Mouse (Mus musculus): ENCODE measurements around the gene Blvrb. TPM values are rescaled to one million over a fixed set of nuclear protein-coding genes. Genes with fewer than 3 reads are reported as not detected.

The Blvrb gene
- polyA plus RNA-seq, 1 experiment from 2014 or later, result 853 TPM

GRCm38 (mm10) chr7:27474490-27474954 lies 26.7 kb downstream of the Blvrb start:
- peaks cover 43% of the 10 kb centered on the region for H3K4me1 ChIP-seq (ENCODE audit: control insufficient read depth, low read depth, low read length)
- peak overlapping the region; percentile 99 for H3K27ac ChIP-seq (ENCODE audit: low read length)
- H3K9ac ChIP-seq (ENCODE audit: low read depth, low read length), result peak overlapping the region; percentile 98
- H3K27me3 ChIP-seq (ENCODE audit: control insufficient read depth, insufficient read depth, low read depth, low read length), result no peaks in the 10 kb centered on the region
- WGBS (ENCODE audit: insufficient replicate concordance), result 0% methylated on average over 23 of the region's 23 CpGs
- peak overlapping the region; percentile 78 for H3K4me2 ChIP-seq (ENCODE audit: low read depth, low read length)
- H3K4me3 ChIP-seq (ENCODE audit: low read depth, low read length), result peak overlapping the region; percentile 98
- peaks cover 24% of the 10 kb centered on the region for H3K36me3 ChIP-seq (ENCODE audit: control insufficient read depth, insufficient read depth)
- peak; percentile 86 for ATAC-seq (ENCODE audit: low read depth)
- H3K9me3 ChIP-seq (replicated peaks; ENCODE audit: control insufficient read depth, low read length), result no peaks in the 10 kb centered on the region

- Histone ChIP-seq H3K4me2 (ENCODE audit: low read depth, low read length) (peak overlapping the region; percentile 78), H3K36me3 (ENCODE audit: control insufficient read depth, insufficient read depth) (peaks cover 24% of the 10 kb centered on the region), H3K9me3 (replicated peaks; ENCODE audit: control insufficient read depth, low read length) (no peaks in the 10 kb centered on the region), H3K4me1 (ENCODE audit: control insufficient read depth, low read depth, low read length) (peaks cover 49% of the 10 kb centered on the region), H3K9ac (ENCODE audit: low read depth, low read length) (peak overlapping the region; percentile 73), H3K27me3 (ENCODE audit: control insufficient read depth, insufficient read depth, low read depth, low read length) (no peaks in the 10 kb centered on the region), H3K4me3 (ENCODE audit: low read depth, low read length) (peak overlapping the region; percentile 98), H3K27ac (ENCODE audit: low read length) (peak overlapping the region; percentile 99)
- WGBS (ENCODE audit: insufficient replicate concordance), result 84% methylated on average over 2 of the region's 2 CpGs
- no peak for ATAC-seq (ENCODE audit: low read depth)
These were observed 27.8 kb downstream of the Blvrb start for GRCm38 (mm10) chr7:27475596-27475995.

- Histone ChIP-seq H3K36me3 (ENCODE audit: control insufficient read depth, insufficient read depth) (peaks cover 24% of the 10 kb centered on the region), H3K4me1 (ENCODE audit: control insufficient read depth, low read depth, low read length) (peaks cover 55% of the 10 kb centered on the region), H3K4me2 (ENCODE audit: low read depth, low read length) (peak overlapping the region; percentile 78), H3K27ac (ENCODE audit: low read length) (peak overlapping the region; percentile 99), H3K27me3 (ENCODE audit: control insufficient read depth, insufficient read depth, low read depth, low read length) (no peaks in the 10 kb centered on the region), H3K4me3 (ENCODE audit: low read depth, low read length) (no peak overlapping the region; the same call in 1 of the 2 replicates), H3K9me3 (replicated peaks; ENCODE audit: control insufficient read depth, low read length) (no peaks in the 10 kb centered on the region), H3K9ac (ENCODE audit: low read depth, low read length) (no peak overlapping the region)
- WGBS (ENCODE audit: insufficient replicate concordance), result 88% methylated on average over 14 of the region's 14 CpGs
- ATAC-seq (ENCODE audit: low read depth), result no peak
These were observed 28.4 kb downstream of the Blvrb start for GRCm38 (mm10) chr7:27476098-27476635.

DNA sequence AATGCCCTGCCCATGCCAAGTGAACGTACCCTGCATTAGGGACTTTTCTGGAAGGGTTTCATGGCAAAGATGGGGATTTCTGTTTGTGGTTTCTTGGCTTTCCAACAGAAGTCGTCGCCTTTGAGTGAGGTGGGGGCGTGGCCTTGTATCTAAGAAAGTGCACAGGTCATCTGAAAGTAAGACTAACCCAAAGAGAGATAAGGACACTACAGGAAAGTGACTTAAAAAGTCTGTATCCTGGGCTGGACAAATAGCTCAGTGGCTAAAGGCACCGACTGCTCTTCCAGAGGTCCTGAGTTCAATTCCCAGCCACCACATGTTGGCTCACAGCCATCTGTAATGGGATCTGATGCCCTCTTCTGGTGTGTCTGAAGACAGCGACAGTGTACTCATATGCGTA lies 30.8 kb downstream of the Blvrb start:
- Histone ChIP-seq H3K4me2 (ENCODE audit: low read depth, low read length) (no peak overlapping the region; the same call in 1 of the 2 replicates), H3K9me3 (replicated peaks; ENCODE audit: control insufficient read depth, low read length) (no peaks in the 10 kb centered on the region), H3K27me3 (ENCODE audit: control insufficient read depth, insufficient read depth, low read depth, low read length) (no peaks in the 10 kb centered on the region), H3K27ac (ENCODE audit: low read length) (peak overlapping the region; percentile 92), H3K36me3 (ENCODE audit: control insufficient read depth, insufficient read depth) (peaks cover 24% of the 10 kb centered on the region), H3K4me3 (ENCODE audit: low read depth, low read length) (no peak overlapping the region), H3K9ac (ENCODE audit: low read depth, low read length) (0 out of 2 replicates have a peak overlapping the region, but pooled peaks have one; percentile 14), H3K4me1 (ENCODE audit: control insufficient read depth, low read depth, low read length) (peaks cover 72% of the 10 kb centered on the region)
- no peak for ATAC-seq (ENCODE audit: low read depth)
- WGBS (ENCODE audit: insufficient replicate concordance), result 47% methylated on average over 7 of the region's 7 CpGs

GRCm38 (mm10) chr7:27479750-27480149 lies 32.0 kb downstream of the Blvrb start:
- Histone ChIP-seq H3K4me3 (ENCODE audit: low read depth, low read length) (peak overlapping the region; percentile 26; the same call in 1 of the 2 replicates), H3K4me1 (ENCODE audit: control insufficient read depth, low read depth, low read length) (peaks cover 79% of the 10 kb centered on the region), H3K27ac (ENCODE audit: low read length) (peak overlapping the region; percentile 92), H3K9ac (ENCODE audit: low read depth, low read length) (peak overlapping the region; percentile 24; the same call in 1 of the 2 replicates), H3K36me3 (ENCODE audit: control insufficient read depth, insufficient read depth) (peaks cover 24% of the 10 kb centered on the region), H3K4me2 (ENCODE audit: low read depth, low read length) (peak overlapping the region; percentile 81), H3K9me3 (replicated peaks; ENCODE audit: control insufficient read depth, low read length) (no peaks in the 10 kb centered on the region), H3K27me3 (ENCODE audit: control insufficient read depth, insufficient read depth, low read depth, low read length) (no peaks in the 10 kb centered on the region)
- ATAC-seq (ENCODE audit: low read depth), result no peak
- WGBS (ENCODE audit: insufficient replicate concordance), result 66% methylated on average over 1 of the region's 1 CpGs

GRCm38 (mm10) chr7:27480506-27480905 lies 32.7 kb downstream of the Blvrb start:
- H3K27me3 ChIP-seq (ENCODE audit: control insufficient read depth, insufficient read depth, low read depth, low read length), result no peaks in the 10 kb centered on the region
- peaks cover 24% of the 10 kb centered on the region for H3K36me3 ChIP-seq (ENCODE audit: control insufficient read depth, insufficient read depth)
- peak overlapping the region; percentile 92 for H3K27ac ChIP-seq (ENCODE audit: low read length)
- H3K4me2 ChIP-seq (ENCODE audit: low read depth, low read length), result peak overlapping the region; percentile 81
- WGBS (ENCODE audit: insufficient replicate concordance), result 66% methylated on average over 3 of the region's 3 CpGs
- H3K4me3 ChIP-seq (ENCODE audit: low read depth, low read length), result peak overlapping the region; percentile 54
- no peak for ATAC-seq (ENCODE audit: low read depth)
- peaks cover 80% of the 10 kb centered on the region for H3K4me1 ChIP-seq (ENCODE audit: control insufficient read depth, low read depth, low read length)
- H3K9me3 ChIP-seq (replicated peaks; ENCODE audit: control insufficient read depth, low read length), result no peaks in the 10 kb centered on the region
- peak overlapping the region; percentile 73 for H3K9ac ChIP-seq (ENCODE audit: low read depth, low read length)

DNA sequence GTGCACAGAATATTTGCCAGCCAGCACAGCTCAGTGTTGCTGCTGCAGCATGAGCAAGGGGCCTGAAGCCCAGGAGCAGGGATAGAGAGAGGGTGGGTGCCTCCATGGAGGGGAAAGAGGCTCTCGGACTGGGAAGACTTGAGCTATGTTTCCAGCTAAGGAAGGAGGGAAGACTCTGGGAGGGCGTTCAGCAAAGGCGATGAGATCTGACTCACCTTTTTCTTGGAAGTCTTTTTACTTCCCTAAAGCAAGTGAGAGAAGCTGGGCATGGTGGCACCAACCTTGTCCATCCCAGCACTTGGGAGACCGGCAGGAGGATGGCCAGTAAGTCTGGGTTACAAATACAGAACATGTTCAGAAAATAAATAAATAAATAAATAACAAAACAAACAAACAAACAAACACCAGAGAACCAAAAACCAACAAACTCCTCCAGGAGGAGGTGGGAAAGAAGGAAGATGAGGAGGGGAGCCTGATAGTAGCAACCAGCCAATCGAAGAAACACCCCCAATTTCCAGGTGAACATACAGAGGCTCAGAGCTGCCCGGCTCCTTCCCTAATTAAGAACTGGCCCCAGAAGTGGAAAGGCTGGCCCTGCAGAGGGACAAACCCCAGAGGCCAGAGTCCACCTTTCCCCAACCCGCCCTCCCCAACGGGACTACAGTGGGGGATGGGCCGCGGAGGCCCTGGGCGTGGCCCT lies 33.3 kb downstream of the Blvrb start:
- no peaks in the 10 kb centered on the region for H3K27me3 ChIP-seq (ENCODE audit: control insufficient read depth, insufficient read depth, low read depth, low read length)
- H3K4me1 ChIP-seq (ENCODE audit: control insufficient read depth, low read depth, low read length), result peaks cover 78% of the 10 kb centered on the region
- H3K36me3 ChIP-seq (ENCODE audit: control insufficient read depth, insufficient read depth), result peaks cover 20% of the 10 kb centered on the region
- no peaks in the 10 kb centered on the region for H3K9me3 ChIP-seq (replicated peaks; ENCODE audit: control insufficient read depth, low read length)
- H3K4me2 ChIP-seq (ENCODE audit: low read depth, low read length), result peak overlapping the region; percentile 81
- no peak for ATAC-seq (ENCODE audit: low read depth)
- peak overlapping the region; percentile 54 for H3K4me3 ChIP-seq (ENCODE audit: low read depth, low read length)
- peak overlapping the region; percentile 73 for H3K9ac ChIP-seq (ENCODE audit: low read depth, low read length)
- WGBS (ENCODE audit: insufficient replicate concordance), result 15% methylated on average over 11 of the region's 11 CpGs
- peak overlapping the region; percentile 92 for H3K27ac ChIP-seq (ENCODE audit: low read length)

- Histone ChIP-seq H3K4me3 (ENCODE audit: low read depth, low read length) (peak overlapping the region; percentile 54), H3K27ac (ENCODE audit: low read length) (peak overlapping the region; percentile 92), H3K9me3 (replicated peaks; ENCODE audit: control insufficient read depth, low read length) (no peaks in the 10 kb centered on the region), H3K36me3 (ENCODE audit: control insufficient read depth, insufficient read depth) (peaks cover 15% of the 10 kb centered on the region), H3K4me1 (ENCODE audit: control insufficient read depth, low read depth, low read length) (peaks cover 73% of the 10 kb centered on the region), H3K27me3 (ENCODE audit: control insufficient read depth, insufficient read depth, low read depth, low read length) (no peaks in the 10 kb centered on the region), H3K9ac (ENCODE audit: low read depth, low read length) (peak overlapping the region; percentile 73), H3K4me2 (ENCODE audit: low read depth, low read length) (peak overlapping the region; percentile 81)
- WGBS (ENCODE audit: insufficient replicate concordance), result 0% methylated on average over 12 of the region's 12 CpGs
- peak; percentile 98 for ATAC-seq (ENCODE audit: low read depth)
These were observed 33.8 kb downstream of the Blvrb start for GRCm38 (mm10) chr7:27481627-27481969.

- 73% methylated on average over 4 of the region's 4 CpGs for WGBS (ENCODE audit: insufficient replicate concordance)
- H3K27ac ChIP-seq (ENCODE audit: low read length), result no peak overlapping the region
- ATAC-seq (ENCODE audit: low read depth), result no peak
- H3K36me3 ChIP-seq (ENCODE audit: control insufficient read depth, insufficient read depth), result no peaks in the 10 kb centered on the region
- peaks cover 66% of the 10 kb centered on the region for H3K4me1 ChIP-seq (ENCODE audit: control insufficient read depth, low read depth, low read length)
- no peak overlapping the region for H3K9ac ChIP-seq (ENCODE audit: low read depth, low read length)
- no peaks in the 10 kb centered on the region for H3K27me3 ChIP-seq (ENCODE audit: control insufficient read depth, insufficient read depth, low read depth, low read length)
- no peaks in the 10 kb centered on the region for H3K9me3 ChIP-seq (replicated peaks; ENCODE audit: control insufficient read depth, low read length)
- no peak overlapping the region for H3K4me3 ChIP-seq (ENCODE audit: low read depth, low read length)
- no peak overlapping the region for H3K4me2 ChIP-seq (ENCODE audit: low read depth, low read length)
These were observed 36.1 kb downstream of the Blvrb start for GRCm38 (mm10) chr7:27483860-27484259.
